Mouse (Mus musculus) testis, postnatal 14 days (tissue): ENCODE data around the gene AC124108.1.

ENCODE experiments used
- DNase-seq: peaks from one replicate; pipeline ENCODE4 v3.0.0; 2021; ENCODE audit warnings: low spot score

The AC124108.1 gene

GRCm38 (mm10) chr1:132200562-132201510 is 9.6 kb downstream of the AC124108.1 start:
- peak; percentile 61 for DNase-seq

- no peak for DNase-seq
Measured at GRCm38 (mm10) chr1:132201511-132201860, 10.2 kb downstream of the AC124108.1 start.

- DNase-seq, result no peak
Measured at GRCm38 (mm10) chr1:132201936-132202335, 10.7 kb downstream of the AC124108.1 start.

GRCm38 (mm10) chr1:132202771-132203170 is 11.5 kb downstream of the AC124108.1 start:
- no peak for DNase-seq

- DNase-seq, result no peak
Measured at GRCm38 (mm10) chr1:132205958-132206357, 14.7 kb downstream of the AC124108.1 start.

GRCm38 (mm10) chr1:132206828-132207227 is 15.6 kb downstream of the AC124108.1 start:
- no peak for DNase-seq

GRCm38 (mm10) chr1:132208154-132208553 is 16.9 kb downstream of the AC124108.1 start:
- DNase-seq, result no peak

GRCm38 (mm10) chr1:132209400-132209799 is 18.1 kb downstream of the AC124108.1 start:
- DNase-seq, result no peak

GRCm38 (mm10) chr1:132210922-132211321 is 19.7 kb downstream of the AC124108.1 start:
- no peak for DNase-seq

- DNase-seq, result no peak
Measured at GRCm38 (mm10) chr1:132211672-132212071, 20.4 kb downstream of the AC124108.1 start.

- peak; percentile 60 for DNase-seq
Measured at GRCm38 (mm10) chr1:132212218-132212617, 21.0 kb downstream of the AC124108.1 start.

- no peak for DNase-seq
Measured at GRCm38 (mm10) chr1:132213076-132213475, 21.8 kb downstream of the AC124108.1 start.

GRCm38 (mm10) chr1:132216276-132216675 is 25.0 kb downstream of the AC124108.1 start:
- no peak for DNase-seq

- DNase-seq, result no peak
Measured at GRCm38 (mm10) chr1:132221627-132222026, 30.4 kb downstream of the AC124108.1 start.

- no peak for DNase-seq
Measured at GRCm38 (mm10) chr1:132222166-132222565, 30.9 kb downstream of the AC124108.1 start.

- no peak for DNase-seq
Measured at GRCm38 (mm10) chr1:132226297-132227080, 35.2 kb downstream of the AC124108.1 start.

GRCm38 (mm10) chr1:132229667-132230066 is 38.4 kb downstream of the AC124108.1 start, which contains the start of gene Gm10188:
Gene Gm10188 (minus strand): TSS chr1:132229767.
- DNase-seq, result no peak

GRCm38 (mm10) chr1:132231470-132232274 is 40.4 kb downstream of the AC124108.1 start:
- no peak for DNase-seq

- DNase-seq, result peak; percentile 46
Measured at GRCm38 (mm10) chr1:132233566-132233965, 42.3 kb downstream of the AC124108.1 start.

GRCm38 (mm10) chr1:132234757-132235273 is 43.6 kb downstream of the AC124108.1 start:
- no peak for DNase-seq

- DNase-seq, result peak; percentile 52
Measured at GRCm38 (mm10) chr1:132237585-132238159, 46.4 kb downstream of the AC124108.1 start.
